Mouse (Mus musculus) spleen, adult 2 months (tissue): ENCODE data around the gene Odf4. TPM values are rescaled to one million over a fixed set of nuclear protein-coding genes. Genes with fewer than 3 reads are reported as not detected.

Experiments used
- DNase-seq, 2 experiments: peaks; one replicate each; pipeline versions ENCODE4 v3.0.0 to v3.0.0-alpha.2; 2012 to 2021; ENCODE audit warnings: low spot score in 2 of 2, low read depth in 1 of 2
- H3K27ac ChIP-seq: fragments of 200-500 bp; 2 replicates; pipeline ENCODE4 v1.5.1; 2012; ENCODE audit warnings: low read length, inconsistent platforms; ENCODE audit not compliant: insufficient read depth
- H3K27me3 ChIP-seq: fragments of 200-500 bp; 2 replicates; pipeline ENCODE4 v1.6.1; 2012; ENCODE audit warnings: mild to moderate bottlenecking, moderate library complexity, low read length, inconsistent platforms; ENCODE audit not compliant: control insufficient read depth, insufficient read depth
- H3K36me3 ChIP-seq: fragments of 200-500 bp; 2 replicates; pipeline ENCODE4 v1.6.1; 2012; ENCODE audit warnings: mild to moderate bottlenecking, low read length, inconsistent platforms; ENCODE audit not compliant: control insufficient read depth, insufficient read depth
- H3K4me1 ChIP-seq: fragments of 200-500 bp; 2 replicates; pipeline ENCODE4 v1.6.1; 2011; ENCODE audit warnings: inconsistent platforms; ENCODE audit not compliant: control insufficient read depth, insufficient read depth, insufficient read length
- H3K4me3 ChIP-seq: fragments of 200-500 bp; 2 replicates; pipeline ENCODE4 v1.5.1; 2011; ENCODE audit warnings: mild to moderate bottlenecking, inconsistent platforms; ENCODE audit not compliant: insufficient read depth, insufficient read length; ENCODE audit errors: extremely low read depth
- CTCF ChIP-seq: fragments of 200-500 bp; IDR thresholded peaks from 2 replicates; pipeline ENCODE4 v1.5.1; 2011; ENCODE audit warnings: mild to moderate bottlenecking, inconsistent platforms; ENCODE audit not compliant: insufficient read depth, insufficient read length, insufficient replicate concordance; ENCODE audit errors: extremely low read depth
- POLR2A ChIP-seq: fragments of 200-500 bp; IDR thresholded peaks from 2 replicates; pipeline ENCODE4 v1.6.1; 2011; ENCODE audit warnings: low read depth, low read length, inconsistent platforms
- WGBS: fragments of 180-500 bp; shearing (Covaris S2); methylation state at CpG from one replicate; pipeline ENCODE4 v1.1.7; 2018; 5-methylcytosine and 5-hydroxymethylcytosine counted together
- polyA plus RNA-seq: library from polyadenylated mRNA; depleted of rRNA; stranded (reverse); fragments of >200 nt; gene quantifications from 2 replicates; pipeline ENCODE4 v1.2.3, GENCODE M21; 2012

Odf4 gene
- polyA plus RNA-seq, 1 experiment = not detected

- no peaks in the 10 kb centered on the region for H3K27me3 ChIP-seq
- peaks cover 2% of the 10 kb centered on the region; the same call in 1 of the 2 replicates for H3K36me3 ChIP-seq
- H3K27ac ChIP-seq = no peak overlapping the region
- no peak overlapping the region for H3K4me3 ChIP-seq
- WGBS = 21% methylated on average over 14 of the region's 14 CpGs
- H3K4me1 ChIP-seq = no peaks in the 10 kb centered on the region
- DNase-seq = no peak
- TF ChIP-seq POLR2A (no peak), CTCF (no peak)
Measured at GRCm38 (mm10) chr11:68911531-68912177, 15.2 kb downstream of the Odf4 start.

DNA sequence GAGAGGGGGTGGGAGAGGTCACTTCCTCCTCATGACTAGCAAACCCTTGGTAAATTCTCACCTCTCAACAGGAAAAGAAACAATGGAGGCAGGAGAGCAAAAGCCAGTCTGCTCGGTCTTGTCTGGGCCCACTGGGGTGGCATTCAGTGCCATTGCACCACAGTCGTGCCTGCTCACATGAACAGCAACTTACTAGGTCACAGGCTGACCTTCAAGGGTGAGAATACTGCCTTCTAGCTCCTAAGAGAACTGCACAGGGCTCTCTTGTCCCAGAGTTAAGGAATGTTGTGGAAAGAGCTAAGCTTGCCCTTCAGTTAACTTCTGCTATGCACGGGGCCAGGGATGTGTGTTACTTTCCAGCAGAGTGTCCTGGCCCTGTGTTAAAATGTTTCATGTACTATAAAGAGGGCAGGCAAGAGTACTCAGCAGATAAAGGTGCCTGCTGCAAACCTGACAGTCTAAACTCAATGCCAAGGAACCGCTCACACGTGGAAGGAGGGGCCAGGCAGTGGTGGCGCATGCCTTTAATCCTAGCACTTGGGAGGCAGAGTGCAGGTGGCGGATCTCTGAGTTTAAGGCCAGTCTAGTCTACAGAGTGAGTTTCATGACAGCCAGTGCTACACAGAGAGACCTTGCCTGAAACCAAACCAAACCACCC lies 17.9 kb downstream of the Odf4 start:
- Histone ChIP-seq H3K27ac (no peak overlapping the region), H3K36me3 (peaks cover 25% of the 10 kb centered on the region), H3K4me1 (no peaks in the 10 kb centered on the region), H3K4me3 (no peak overlapping the region), H3K27me3 (no peaks in the 10 kb centered on the region)
- DNase-seq = no peak
- TF ChIP-seq CTCF (no peak), POLR2A (no peak)
- WGBS = 74% methylated on average over 7 of the region's 7 CpGs

- 86% methylated on average over 3 of the region's 3 CpGs for WGBS
- Histone ChIP-seq H3K27ac (no peak overlapping the region), H3K4me1 (peaks cover 4% of the 10 kb centered on the region; the same call in 1 of the 2 replicates), H3K4me3 (no peak overlapping the region), H3K27me3 (no peaks in the 10 kb centered on the region), H3K36me3 (peaks cover 33% of the 10 kb centered on the region)
- no peak for DNase-seq
- TF ChIP-seq CTCF (no peak), POLR2A (no peak)
Measured at GRCm38 (mm10) chr11:68907251-68907650, 19.6 kb downstream of the Odf4 start.

DNA sequence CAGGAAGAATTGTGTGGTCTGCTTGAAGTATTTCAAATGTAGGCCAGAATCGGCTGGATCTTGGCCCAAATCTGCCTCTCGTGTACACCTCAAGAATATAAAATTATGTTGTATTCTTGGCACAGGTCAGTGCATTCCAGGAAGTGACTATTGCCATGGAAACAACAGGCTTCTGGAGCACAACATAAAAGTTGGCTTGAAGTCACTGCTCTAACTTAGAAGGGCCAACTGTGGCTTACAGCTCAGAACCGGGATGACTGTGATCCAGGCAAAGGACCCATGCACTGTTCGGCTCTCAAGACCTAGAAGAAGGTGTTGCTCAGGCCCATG lies 20.5 kb downstream of the Odf4 start:
- WGBS = 80% methylated on average over 4 of the region's 4 CpGs
- peaks cover 33% of the 10 kb centered on the region for H3K36me3 ChIP-seq
- no peak for DNase-seq
- H3K4me1 ChIP-seq = peaks cover 5% of the 10 kb centered on the region; the same call in 1 of the 2 replicates
- no peak for TF ChIP-seq POLR2A
- TF ChIP-seq CTCF = no peak
- H3K27ac ChIP-seq = no peak overlapping the region
- H3K27me3 ChIP-seq = no peaks in the 10 kb centered on the region
- H3K4me3 ChIP-seq = no peak overlapping the region

DNA sequence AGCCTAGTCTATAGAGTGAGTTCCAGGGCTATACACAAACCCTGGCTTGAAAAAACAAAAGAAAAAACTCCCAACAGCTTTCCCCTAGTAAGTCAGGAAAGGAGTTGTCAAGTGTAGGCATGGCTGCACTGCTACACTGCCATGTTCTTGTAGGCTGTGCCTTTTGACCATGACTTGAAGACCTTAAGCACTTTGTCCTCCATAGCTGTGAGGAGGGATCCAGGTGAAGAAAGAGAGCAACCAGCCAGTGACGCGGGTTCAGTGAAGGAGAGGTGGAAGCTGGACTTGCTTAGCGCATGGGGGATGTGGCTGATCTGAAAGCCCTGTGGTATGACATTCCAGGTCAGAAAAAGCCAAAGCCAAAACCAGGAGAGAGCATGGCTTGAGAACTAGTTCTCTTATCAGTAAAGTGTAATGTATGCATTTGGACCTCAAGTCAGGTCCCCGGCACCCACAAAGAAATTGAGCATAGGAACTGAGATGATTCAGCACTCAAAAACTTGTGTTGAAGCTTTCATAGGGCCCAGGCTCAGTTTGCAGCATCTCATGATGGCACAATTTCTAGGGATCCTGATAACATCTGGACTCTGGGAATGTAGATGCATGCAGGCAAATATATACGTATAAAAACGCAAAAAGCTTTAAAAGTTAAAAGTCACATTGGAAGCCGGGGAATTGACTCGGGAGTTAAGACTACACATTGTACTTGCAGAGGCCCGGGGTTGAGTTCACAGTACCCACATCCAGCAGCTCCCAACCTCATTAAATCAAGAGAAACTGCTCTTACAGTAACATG lies 21.0 kb downstream of the Odf4 start:
- no peak for TF ChIP-seq CTCF
- no peak for TF ChIP-seq POLR2A
- Histone ChIP-seq H3K4me3 (no peak overlapping the region), H3K27me3 (no peaks in the 10 kb centered on the region), H3K4me1 (peaks cover 7% of the 10 kb centered on the region; the same call in 1 of the 2 replicates), H3K36me3 (peaks cover 33% of the 10 kb centered on the region), H3K27ac (no peak overlapping the region)
- WGBS = 92% methylated on average over 9 of the region's 9 CpGs
- DNase-seq = no peak

GRCm38 (mm10) chr11:68905138-68905531 lies 21.7 kb downstream of the Odf4 start:
- H3K4me1 ChIP-seq = peaks cover 7% of the 10 kb centered on the region; the same call in 1 of the 2 replicates
- H3K27ac ChIP-seq = no peak overlapping the region
- no peak overlapping the region for H3K4me3 ChIP-seq
- WGBS = 88% methylated on average over 3 of the region's 3 CpGs
- no peak for DNase-seq
- H3K27me3 ChIP-seq = no peaks in the 10 kb centered on the region
- peaks cover 33% of the 10 kb centered on the region for H3K36me3 ChIP-seq
- TF ChIP-seq POLR2A = no peak
- TF ChIP-seq CTCF = no peak
